Mouse (Mus musculus): ENCODE measurements around the gene Tenm1.

DNA sequence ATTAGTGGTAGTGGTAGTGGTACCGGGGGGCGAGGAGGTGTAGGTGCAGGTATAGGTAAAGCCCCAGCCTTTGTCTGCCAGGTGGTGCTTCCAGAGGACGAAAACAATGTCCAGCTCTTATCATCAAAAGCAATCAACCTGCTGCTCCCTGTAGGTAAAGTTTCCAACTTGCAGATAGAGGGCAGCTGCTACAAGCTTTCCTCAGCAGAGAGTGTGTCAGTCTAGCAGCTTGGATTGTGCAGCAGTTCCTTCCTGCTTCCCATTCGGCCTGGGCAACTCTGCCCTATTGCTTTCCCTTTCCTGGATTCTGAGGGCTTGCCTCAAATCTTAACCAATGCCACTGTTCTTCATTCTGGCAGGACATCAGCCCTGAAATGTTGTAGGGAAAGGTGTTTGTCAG is 870.2 kb downstream of the Tenm1 start:
- TF ChIP-seq POLR2A (IDR thresholded peaks at IDR 0.05; ENCODE audit: insufficient read depth, low read depth, low read length) = no peak
- TF ChIP-seq CTCF (IDR thresholded peaks at IDR 0.05; ENCODE audit: insufficient read depth, low read depth, low read length) = no peak

Data from olfactory bulb, adult 2 months (tissue).